Mouse (Mus musculus): ENCODE measurements around the gene Ttc1.

GRCm38 (mm10) chr11:43776324-43776694 is 28.5 kb upstream of the Ttc1 start:
- TF ChIP-seq MAFK (IDR thresholded peaks at IDR 0.05; ENCODE audit: insufficient read depth, low read depth, low read length) (no peak), ZC3H11A (IDR thresholded peaks at IDR 0.05; ENCODE audit: borderline replicate concordance, low read depth, low read length) (no peak), CHD2 (IDR thresholded peaks at IDR 0.05; ENCODE audit: low read depth, low read length) (no peak), HCFC1 (IDR thresholded peaks at IDR 0.05; ENCODE audit: borderline replicate concordance, insufficient read depth, low read length) (no peak), ZNF384 (IDR thresholded peaks at IDR 0.05; ENCODE audit: low read depth, low read length) (no peak)
